Comparison of ENCODE assay signal across 17 mouse cellular contexts in genomic region chr10:20735775-20736449, GRCm38 (mm10). TPM values are rescaled to one million over a fixed set of nuclear protein-coding genes. Genes with fewer than 3 reads are reported as not detected.
DNase-seq lines count a peak whose midpoint lies in the region; ATAC-seq lines count a peak whose summit lies in the region.
"Had no signal": no experiment of that assay in that cellular context is flagged by ENCODE, and none has a peak within 500 bp of the region (broad histone marks: within the 10 kb centered on the region; RNA-seq: fewer than 3 reads in every experiment).

No protein-coding gene starts in this region.

- H3K9ac ChIP-seq in embryonic facial prominence, embryonic 13.5 days, result no peak overlapping the region
- no peak overlapping the region for H3K9ac ChIP-seq in liver, embryonic 11.5 days (ENCODE audit: low read depth, low read length)
- H3K9ac ChIP-seq: hindbrain, embryonic 13.5 days; lung, embryonic 15.5 days; midbrain, embryonic 15.5 days had no signal

- WGBS in embryonic facial prominence, embryonic 13.5 days, result 35% methylated on average over 3 of the region's 3 CpGs
- 31% methylated on average over 3 of the region's 3 CpGs for WGBS in liver, embryonic 11.5 days

- DNase-seq in ovary, postnatal 36 days (ENCODE audit: low spot score), result peak; percentile 30
- DNase-seq in ovary, postnatal 10 days (ENCODE audit: low spot score), result no peak
- no peak for DNase-seq in liver, embryonic 11.5 days (ENCODE audit: low spot score)
- DNase-seq in layer of hippocampus, adult 9-11 months, result no peak
- DNase-seq in neural tube, embryonic 10.5 days (ENCODE audit: extremely low spot score, low spot score), result no peak
- DNase-seq: cerebellum, postnatal 25 days; gastrocnemius, postnatal 36 days; heart, postnatal 10 days; kidney, postnatal 10 days; thymus, postnatal 14 days had no signal

- H3K9me3 ChIP-seq in embryonic facial prominence, embryonic 13.5 days, result no peaks in the 10 kb centered on the region
- H3K9me3 ChIP-seq in liver, embryonic 11.5 days (ENCODE audit: control insufficient read depth, low read length), result no peaks in the 10 kb centered on the region
- H3K9me3 ChIP-seq: hindbrain, embryonic 13.5 days; lung, embryonic 15.5 days; midbrain, embryonic 15.5 days had no signal

- H3K4me2 ChIP-seq in embryonic facial prominence, embryonic 13.5 days, result 0 out of 2 replicates have a peak overlapping the region, but pooled peaks have one; percentile 27
- peak overlapping the region; percentile 0; the same call in 1 of the 2 replicates for H3K4me2 ChIP-seq in liver, embryonic 11.5 days
- H3K4me2 ChIP-seq: hindbrain, embryonic 13.5 days; lung, embryonic 15.5 days; midbrain, embryonic 15.5 days had no signal

- H3K27me3 ChIP-seq in embryonic facial prominence, embryonic 13.5 days, result no peaks in the 10 kb centered on the region
- no peaks in the 10 kb centered on the region for H3K27me3 ChIP-seq in liver, embryonic 11.5 days (replicated peaks; ENCODE audit: control insufficient read depth, insufficient read depth, low read length)
- H3K27me3 ChIP-seq: hindbrain, embryonic 13.5 days; lung, embryonic 15.5 days; midbrain, embryonic 15.5 days had no signal

- no peak for ATAC-seq in embryonic facial prominence, embryonic 13.5 days (ENCODE audit: insufficient number of reproducible peaks, insufficient read depth, low FRiP score, low TSS enrichment, low read depth)
- ATAC-seq in liver, embryonic 11.5 days (replicated peaks; ENCODE audit: low FRiP score), result peak; percentile 95
- peak; percentile 67 for ATAC-seq in megakaryocyte progenitor cell, adult 5-6 weeks (replicated peaks; ENCODE audit: poor library complexity)
- ATAC-seq: intestine, embryonic 16.5 days; midbrain, embryonic 15.5 days had no signal

- H3K4me3 ChIP-seq in embryonic facial prominence, embryonic 13.5 days, result no peak overlapping the region
- H3K4me3 ChIP-seq in liver, embryonic 11.5 days (ENCODE audit: low read depth, low read length), result no peak overlapping the region
- H3K4me3 ChIP-seq: hindbrain, embryonic 13.5 days; layer of hippocampus, adult 2 months; lung, embryonic 15.5 days; midbrain, embryonic 15.5 days had no signal

- H3K27ac ChIP-seq in embryonic facial prominence, embryonic 13.5 days, result no peak overlapping the region
- H3K27ac ChIP-seq in liver, embryonic 11.5 days (ENCODE audit: low read depth, low read length), result peak overlapping the region; percentile 19; the same call in 1 of the 2 replicates
- H3K27ac ChIP-seq: hindbrain, embryonic 13.5 days; layer of hippocampus, adult 2 months; lung, embryonic 15.5 days; midbrain, embryonic 15.5 days had no signal

- peaks cover 19% of the 10 kb centered on the region for H3K4me1 ChIP-seq in embryonic facial prominence, embryonic 13.5 days
- peaks cover 8% of the 10 kb centered on the region for H3K4me1 ChIP-seq in liver, embryonic 11.5 days (replicated peaks; ENCODE audit: control insufficient read depth, insufficient read depth, low read length)
- H3K4me1 ChIP-seq: lung, embryonic 15.5 days had no signal

- no peaks in the 10 kb centered on the region for H3K36me3 ChIP-seq in embryonic facial prominence, embryonic 13.5 days
- no peaks in the 10 kb centered on the region for H3K36me3 ChIP-seq in liver, embryonic 11.5 days (ENCODE audit: control insufficient read depth, insufficient read depth, low read length)
- H3K36me3 ChIP-seq: hindbrain, embryonic 13.5 days; lung, embryonic 15.5 days; midbrain, embryonic 15.5 days had no signal

RNA-seq across cellular contexts. Expression of gene Pde7b, which starts 11.0 kb away (rescaled TPM):
- polyA plus RNA-seq in embryonic facial prominence, embryonic 13.5 days (2015; fragmentation: Nextera tagmentation; extraction: Ambion mirVana), result 14.9 and 15.2 TPM in 2 replicates
- polyA plus RNA-seq in liver, embryonic 11.5 days (2014; fragmentation: Nextera tagmentation; extraction: Ambion mirVana), result 0.48 and 1.3 TPM in 2 replicates
- 1.9 and 2.2 TPM in 2 replicates for total RNA-seq in megakaryocyte progenitor cell, adult 5-6 weeks (2015)
- 1.9 and 2.2 TPM in 2 replicates for total RNA-seq in megakaryocyte progenitor cell, adult 5-6 weeks (2017)
